Mouse (Mus musculus) cortical plate, adult 2 months (tissue): ENCODE data around the gene Lyrm4.

Source experiments
- CTCF ChIP-seq: fragments of 200-500 bp; IDR thresholded peaks from 2 replicates; pipeline ENCODE4 v1.5.1; 2011; ENCODE audit warnings: mild to moderate bottlenecking, control low read depth, low read length; ENCODE audit not compliant: insufficient read depth; ENCODE audit errors: extremely low read depth
- POLR2A ChIP-seq: fragments of 200-500 bp; IDR thresholded peaks from 2 replicates; pipeline ENCODE4 v1.6.1; 2011; ENCODE audit warnings: mild to moderate bottlenecking, low read length, control low read depth; ENCODE audit not compliant: insufficient read depth; ENCODE audit errors: extremely low read depth

- TF ChIP-seq POLR2A (no peak), CTCF (no peak)
Observed at GRCm38 (mm10) chr13:36150272-36150671, 32.9 kb upstream of the Lyrm4 start.
